Mouse (Mus musculus): Measurements from ENCODE around the gene Casq2. TPM values are rescaled to one million over a fixed set of nuclear protein-coding genes. Genes with fewer than 3 reads are reported as not detected.

Casq2 gene
- polyA plus RNA-seq, 1 experiment = not detected

DNA sequence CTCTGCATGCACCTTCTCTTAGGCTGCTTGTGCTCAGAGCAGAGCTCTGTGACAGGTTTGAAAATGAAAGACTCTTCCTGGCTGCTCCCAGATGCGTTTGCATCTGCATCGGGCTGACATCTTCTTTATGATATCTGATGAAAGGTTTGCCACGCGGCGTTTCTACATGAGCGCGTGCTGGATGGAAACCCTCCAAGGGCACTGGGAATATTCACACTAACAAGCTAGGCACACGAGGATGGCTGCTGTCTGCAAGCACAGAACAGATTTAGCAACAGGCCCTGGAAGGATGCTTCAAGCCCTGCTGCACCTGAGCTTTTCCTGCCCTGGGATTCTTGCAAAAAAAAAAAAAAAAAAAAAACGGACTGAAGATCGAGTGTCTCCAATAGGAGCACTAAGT, 50.9 kb downstream of the Casq2 start:
- no peaks in the 10 kb centered on the region for H3K36me3 ChIP-seq (ENCODE audit: control insufficient read depth)
- H3K4me3 ChIP-seq (replicated peaks) = no peak overlapping the region
- H3K4me1 ChIP-seq (ENCODE audit: control insufficient read depth) = peaks cover 13% of the 10 kb centered on the region
- H3K9me3 ChIP-seq (ENCODE audit: control insufficient read depth, low read length) = no peaks in the 10 kb centered on the region
- no peak for TF ChIP-seq TAL1 (IDR thresholded peaks at IDR 0.05; ENCODE audit: low read length)
- no peak for TF ChIP-seq GATA1 (IDR thresholded peaks at IDR 0.05; ENCODE audit: low read length)
- H3K27me3 ChIP-seq (ENCODE audit: control insufficient read depth) = peaks cover 28% of the 10 kb centered on the region

DNA sequence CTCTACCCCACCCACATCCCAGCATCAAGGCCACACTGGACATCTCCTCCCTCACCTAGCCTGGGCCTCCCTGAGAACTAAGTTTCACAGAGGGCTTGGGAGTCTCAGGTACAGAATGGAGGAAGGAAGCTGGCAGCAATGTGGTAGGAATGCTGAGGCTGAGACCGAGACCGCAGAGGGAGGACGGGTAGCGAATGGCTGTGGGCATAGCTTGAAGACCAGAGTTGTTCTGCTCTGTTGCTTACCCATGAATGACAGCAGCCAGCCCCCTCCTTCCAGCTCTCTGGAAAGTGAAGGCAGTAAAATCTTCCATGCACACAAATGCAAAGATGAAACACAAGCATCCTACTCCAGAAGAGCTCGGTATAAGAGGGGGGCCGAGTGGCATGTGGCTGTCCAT, 52.7 kb downstream of the Casq2 start:
- peaks cover 30% of the 10 kb centered on the region for H3K4me1 ChIP-seq (ENCODE audit: control insufficient read depth)
- no peaks in the 10 kb centered on the region for H3K9me3 ChIP-seq (ENCODE audit: control insufficient read depth, low read length)
- H3K36me3 ChIP-seq (ENCODE audit: control insufficient read depth) = no peaks in the 10 kb centered on the region
- no peak for TF ChIP-seq TAL1 (IDR thresholded peaks at IDR 0.05; ENCODE audit: low read length)
- TF ChIP-seq GATA1 (IDR thresholded peaks at IDR 0.05; ENCODE audit: low read length) = no peak
- H3K4me3 ChIP-seq (replicated peaks) = no peak overlapping the region
- H3K27me3 ChIP-seq (ENCODE audit: control insufficient read depth) = peaks cover 28% of the 10 kb centered on the region

DNA sequence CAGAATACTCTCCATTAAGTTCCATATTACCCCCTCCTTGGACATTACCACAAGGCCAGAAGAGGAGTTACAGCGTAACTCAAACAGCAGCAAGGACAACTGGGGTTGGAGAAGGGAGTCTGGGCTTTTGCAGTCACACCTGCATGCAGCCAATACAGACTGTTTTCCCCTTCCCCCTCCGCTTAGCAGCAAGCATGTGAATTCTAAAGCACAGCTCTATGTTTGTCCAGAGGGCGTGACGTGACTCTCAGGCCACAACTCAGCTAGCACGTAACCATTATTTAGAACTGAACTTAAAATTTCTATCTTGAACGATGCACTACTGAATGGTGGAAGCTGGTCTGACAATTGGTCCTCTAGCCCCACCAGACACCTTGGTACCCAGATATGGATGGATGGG, 54.4 kb downstream of the Casq2 start:
- H3K27me3 ChIP-seq (ENCODE audit: control insufficient read depth) = peaks cover 26% of the 10 kb centered on the region
- H3K4me3 ChIP-seq (replicated peaks) = no peak overlapping the region
- TF ChIP-seq GATA1 (IDR thresholded peaks at IDR 0.05; ENCODE audit: low read length) (no peak), TAL1 (IDR thresholded peaks at IDR 0.05; ENCODE audit: low read length) (no peak)
- H3K36me3 ChIP-seq (ENCODE audit: control insufficient read depth) = no peaks in the 10 kb centered on the region
- H3K4me1 ChIP-seq (ENCODE audit: control insufficient read depth) = peaks cover 47% of the 10 kb centered on the region
- H3K9me3 ChIP-seq (ENCODE audit: control insufficient read depth, low read length) = no peaks in the 10 kb centered on the region

DNA sequence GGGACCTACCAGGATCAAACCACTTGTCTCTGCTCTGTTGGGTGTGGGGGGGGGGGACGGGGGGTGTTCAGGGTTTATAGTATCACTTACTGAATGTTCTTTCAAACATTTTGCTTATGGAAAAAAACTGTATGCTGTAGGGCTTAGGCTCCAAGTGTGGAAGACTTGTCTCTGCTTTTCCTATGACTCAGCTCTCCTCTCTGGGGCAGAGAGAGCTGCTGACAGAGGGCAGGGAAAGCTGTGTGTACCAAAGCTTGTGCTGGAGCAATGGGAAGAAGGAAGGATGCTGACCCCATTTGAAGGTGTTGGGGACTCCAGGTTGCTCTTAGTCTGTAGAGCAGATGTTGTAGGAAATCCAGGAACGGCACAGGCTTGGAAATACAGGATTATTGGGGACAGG, 55.2 kb downstream of the Casq2 start:
- peaks cover 55% of the 10 kb centered on the region for H3K4me1 ChIP-seq (ENCODE audit: control insufficient read depth)
- TF ChIP-seq GATA1 (IDR thresholded peaks at IDR 0.05; ENCODE audit: low read length) = no peak
- no peak for TF ChIP-seq TAL1 (IDR thresholded peaks at IDR 0.05; ENCODE audit: low read length)

DNA sequence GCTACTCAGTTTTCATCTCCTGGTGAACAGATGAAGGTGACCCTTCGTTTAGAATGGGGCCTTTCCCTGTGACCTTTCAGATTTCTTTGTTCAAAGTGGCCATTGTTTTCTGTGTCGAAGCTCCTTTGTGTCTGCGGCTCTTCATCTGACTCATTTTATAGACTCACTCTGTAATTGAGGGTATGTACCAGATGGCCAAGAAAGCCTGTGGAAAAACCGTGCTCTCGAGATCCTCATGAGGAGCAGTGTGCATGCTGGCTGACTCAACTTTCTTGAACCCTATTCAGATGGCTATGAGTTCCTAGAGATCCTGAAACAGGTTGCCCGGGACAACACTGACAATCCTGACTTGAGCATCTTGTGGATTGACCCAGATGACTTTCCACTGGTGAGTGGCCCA, 55.7 kb downstream of the Casq2 start:
- H3K4me3 ChIP-seq (replicated peaks) = no peak overlapping the region
- peaks cover 56% of the 10 kb centered on the region for H3K4me1 ChIP-seq (ENCODE audit: control insufficient read depth)
- no peak for TF ChIP-seq TAL1 (IDR thresholded peaks at IDR 0.05; ENCODE audit: low read length)
- TF ChIP-seq GATA1 (IDR thresholded peaks at IDR 0.05; ENCODE audit: low read length) = no peak
- no peaks in the 10 kb centered on the region for H3K9me3 ChIP-seq (ENCODE audit: control insufficient read depth, low read length)
- peaks cover 16% of the 10 kb centered on the region for H3K27me3 ChIP-seq (ENCODE audit: control insufficient read depth)
- H3K36me3 ChIP-seq (ENCODE audit: control insufficient read depth) = no peaks in the 10 kb centered on the region

More for the DNA sequence above, 55.2 kb downstream of the Casq2 start:
- Histone ChIP-seq H3K4me3 (replicated peaks) (no peak overlapping the region), H3K36me3 (ENCODE audit: control insufficient read depth) (no peaks in the 10 kb centered on the region), H3K27me3 (ENCODE audit: control insufficient read depth) (peaks cover 20% of the 10 kb centered on the region), H3K9me3 (ENCODE audit: control insufficient read depth, low read length) (no peaks in the 10 kb centered on the region)

DNA sequence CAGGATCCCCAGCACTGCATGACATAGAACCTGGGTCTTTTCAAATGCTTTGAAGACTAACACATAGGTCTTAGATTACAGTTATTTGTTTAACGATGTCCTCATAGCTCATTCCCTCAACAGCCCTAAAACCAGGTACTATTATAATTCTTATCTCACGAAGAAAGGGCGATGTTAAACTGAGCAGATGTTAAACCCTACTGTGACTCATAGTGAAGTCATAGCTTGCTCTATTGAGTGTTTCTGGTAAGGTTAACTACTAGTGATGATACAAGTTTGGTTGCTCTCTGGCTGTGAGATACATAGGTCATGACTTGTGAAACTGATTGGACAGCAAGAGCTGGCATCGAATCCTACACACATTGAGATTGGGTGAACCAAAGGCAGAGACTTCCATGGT, 56.7 kb downstream of the Casq2 start:
- no peaks in the 10 kb centered on the region for H3K36me3 ChIP-seq (ENCODE audit: control insufficient read depth)
- H3K4me3 ChIP-seq (replicated peaks) = no peak overlapping the region
- H3K9me3 ChIP-seq (ENCODE audit: control insufficient read depth, low read length) = no peaks in the 10 kb centered on the region
- peaks cover 64% of the 10 kb centered on the region for H3K4me1 ChIP-seq (ENCODE audit: control insufficient read depth)
- TF ChIP-seq GATA1 (IDR thresholded peaks at IDR 0.05; ENCODE audit: low read length) = no peak
- no peak for TF ChIP-seq TAL1 (IDR thresholded peaks at IDR 0.05; ENCODE audit: low read length)
- H3K27me3 ChIP-seq (ENCODE audit: control insufficient read depth) = peaks cover 9% of the 10 kb centered on the region

DNA sequence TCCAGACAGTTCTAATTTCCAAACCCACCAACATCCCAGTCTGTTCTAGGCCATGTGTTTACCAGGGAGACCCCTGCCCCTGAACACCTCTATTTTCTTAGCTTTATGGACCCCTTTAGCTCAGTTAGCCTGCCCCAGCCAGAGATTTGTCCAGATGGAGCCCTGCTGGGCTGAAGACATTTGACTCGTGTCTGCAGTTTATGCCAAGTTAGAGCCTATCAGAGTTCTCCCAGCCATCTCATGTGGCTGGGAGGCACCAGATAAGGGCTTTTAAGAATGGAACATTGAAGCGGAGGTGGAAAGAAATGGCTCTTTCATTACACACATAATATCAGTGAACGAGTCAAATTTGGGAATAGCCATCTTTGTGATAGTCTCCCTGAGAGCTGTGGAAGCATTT, 57.3 kb downstream of the Casq2 start:
- H3K36me3 ChIP-seq (ENCODE audit: control insufficient read depth) = no peaks in the 10 kb centered on the region
- H3K4me1 ChIP-seq (ENCODE audit: control insufficient read depth) = peaks cover 69% of the 10 kb centered on the region
- TF ChIP-seq TAL1 (IDR thresholded peaks at IDR 0.05; ENCODE audit: low read length) = peak; percentile 64
- TF ChIP-seq GATA1 (IDR thresholded peaks at IDR 0.05; ENCODE audit: low read length) = peak; percentile 91
- peaks cover 4% of the 10 kb centered on the region for H3K27me3 ChIP-seq (ENCODE audit: control insufficient read depth)
- no peaks in the 10 kb centered on the region for H3K9me3 ChIP-seq (ENCODE audit: control insufficient read depth, low read length)
- peak overlapping the region; percentile 30 for H3K4me3 ChIP-seq (replicated peaks)

DNA sequence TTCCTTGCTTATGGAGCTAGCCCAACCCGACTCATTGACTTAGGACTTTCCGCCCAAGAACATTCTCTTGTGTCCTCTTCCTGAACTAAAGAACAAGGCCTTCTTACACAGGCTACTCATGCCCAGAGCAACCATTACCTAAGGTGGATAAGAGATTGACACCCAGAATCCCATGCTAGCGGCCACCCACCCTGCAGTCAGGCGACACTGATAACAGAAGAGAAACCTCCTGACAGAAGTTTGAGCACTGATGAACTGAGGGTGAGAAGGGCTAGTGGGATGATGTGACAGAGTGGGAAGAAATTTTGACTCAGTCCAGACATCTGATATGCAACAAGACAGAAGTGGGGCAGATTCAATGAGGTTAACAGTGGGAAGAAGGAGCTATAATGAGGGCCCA, 58.2 kb downstream of the Casq2 start:
- H3K4me1 ChIP-seq (ENCODE audit: control insufficient read depth) = peaks cover 73% of the 10 kb centered on the region
- no peaks in the 10 kb centered on the region for H3K9me3 ChIP-seq (ENCODE audit: control insufficient read depth, low read length)
- H3K4me3 ChIP-seq (replicated peaks) = peak overlapping the region; percentile 30
- H3K36me3 ChIP-seq (ENCODE audit: control insufficient read depth) = no peaks in the 10 kb centered on the region
- H3K27me3 ChIP-seq (ENCODE audit: control insufficient read depth) = no peaks in the 10 kb centered on the region
- TF ChIP-seq GATA1 (IDR thresholded peaks at IDR 0.05; ENCODE audit: low read length) (peak; percentile 72), TAL1 (IDR thresholded peaks at IDR 0.05; ENCODE audit: low read length) (peak; percentile 61)

DNA sequence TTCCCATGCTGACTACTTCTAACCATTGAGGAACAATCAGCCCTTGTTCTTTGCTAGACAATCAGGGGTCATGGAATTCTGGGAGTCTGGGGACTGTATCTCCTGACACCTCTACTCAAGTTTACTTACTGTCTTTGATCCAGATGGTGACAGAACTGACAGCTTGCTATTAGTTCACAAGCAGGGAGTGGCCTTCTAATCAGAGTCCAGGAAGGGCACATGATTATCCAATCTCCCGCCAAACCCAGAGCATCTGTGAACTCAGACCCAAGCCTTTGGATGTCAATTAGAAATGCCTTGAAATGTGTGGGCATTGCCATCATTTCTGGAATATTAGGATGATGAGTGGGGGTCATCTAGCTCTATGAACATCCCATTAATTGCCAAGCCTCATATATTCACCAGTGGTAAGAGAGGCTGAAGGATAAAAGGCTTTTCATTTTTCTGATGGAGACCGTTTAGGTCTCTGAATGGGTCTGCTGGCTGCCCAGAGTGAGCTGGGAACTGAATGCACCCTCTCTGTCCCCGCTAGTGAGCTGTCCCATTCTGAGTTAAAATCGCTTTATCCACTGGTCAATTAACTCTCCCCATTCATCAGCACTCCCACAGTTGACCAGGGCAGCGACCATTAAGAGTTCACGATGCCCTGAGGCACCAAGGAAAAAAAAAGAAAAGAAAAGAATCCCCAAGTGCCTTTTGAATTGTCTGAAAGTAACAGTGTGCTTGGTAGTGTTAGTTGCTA, 59.6 kb downstream of the Casq2 start:
- TF ChIP-seq TAL1 (IDR thresholded peaks at IDR 0.05; ENCODE audit: low read length) (peak; percentile 50; the same call in 2 of the 3 replicates), GATA1 (IDR thresholded peaks at IDR 0.05; ENCODE audit: low read length) (peak; percentile 76)
- H3K36me3 ChIP-seq (ENCODE audit: control insufficient read depth) = no peaks in the 10 kb centered on the region
- H3K27me3 ChIP-seq (ENCODE audit: control insufficient read depth) = no peaks in the 10 kb centered on the region
- no peaks in the 10 kb centered on the region for H3K9me3 ChIP-seq (ENCODE audit: control insufficient read depth, low read length)
- H3K4me3 ChIP-seq (replicated peaks) = peak overlapping the region; percentile 33
- H3K4me1 ChIP-seq (ENCODE audit: control insufficient read depth) = peaks cover 77% of the 10 kb centered on the region
